In genomic region chr17:13677225-13678148, GRCm38 (mm10) we compare ENCODE assay signal across 14 mouse cellular contexts.
DNase-seq lines count a peak whose midpoint lies in the region; ATAC-seq and TF ChIP-seq lines count a peak whose summit lies in the region.
"Had no signal": no experiment of that assay in that cellular context is flagged by ENCODE, and none has a peak within 500 bp of the region (broad histone marks: within the 10 kb centered on the region; RNA-seq: fewer than 3 reads in every experiment).

No protein-coding gene starts in this region.

- H3K36me3 ChIP-seq in kidney, embryonic 16.5 days (ENCODE audit: insufficient read depth, low read length) = no peaks in the 10 kb centered on the region
- H3K36me3 ChIP-seq in embryonic facial prominence, embryonic 14.5 days (ENCODE audit: control insufficient read depth, insufficient read depth, low read length) = no peaks in the 10 kb centered on the region
- no peaks in the 10 kb centered on the region for H3K36me3 ChIP-seq in hindbrain, embryonic 10.5 days
- no peaks in the 10 kb centered on the region for H3K36me3 ChIP-seq in midbrain, postnatal 0 days (ENCODE audit: insufficient read depth, low read length)
- H3K36me3 ChIP-seq: G1E had no signal

- H3K27ac ChIP-seq in kidney, embryonic 16.5 days (ENCODE audit: low read length) = no peak overlapping the region
- peak overlapping the region; percentile 29; the same call in 1 of the 2 replicates for H3K27ac ChIP-seq in embryonic facial prominence, embryonic 14.5 days (replicated peaks; ENCODE audit: low read depth, low read length)
- H3K27ac ChIP-seq in hindbrain, embryonic 10.5 days = peak overlapping the region; percentile 87
- 0 out of 2 replicates have a peak overlapping the region, but pooled peaks have one; percentile 18 for H3K27ac ChIP-seq in midbrain, postnatal 0 days (ENCODE audit: low read depth, low read length)
- no peak overlapping the region for H3K27ac ChIP-seq in left cerebral cortex, adult 2 months

- H3K9ac ChIP-seq in kidney, embryonic 16.5 days (replicated peaks; ENCODE audit: low read length) = no peak overlapping the region; the same call in 1 of the 2 replicates
- H3K9ac ChIP-seq in embryonic facial prominence, embryonic 14.5 days (ENCODE audit: low read depth, low read length) = no peak overlapping the region
- no peak overlapping the region for H3K9ac ChIP-seq in midbrain, postnatal 0 days (replicated peaks; ENCODE audit: low read length, poor library complexity, severe bottlenecking)

- H3K9me3 ChIP-seq in kidney, embryonic 16.5 days (ENCODE audit: low read length) = no peaks in the 10 kb centered on the region
- H3K9me3 ChIP-seq in embryonic facial prominence, embryonic 14.5 days (ENCODE audit: control insufficient read depth, low read length) = no peaks in the 10 kb centered on the region
- 0 out of 2 replicates have a peak, but pooled peaks cover 3% of the 10 kb centered on the region for H3K9me3 ChIP-seq in hindbrain, embryonic 10.5 days
- no peaks in the 10 kb centered on the region for H3K9me3 ChIP-seq in midbrain, postnatal 0 days (ENCODE audit: low read length)

- no peaks in the 10 kb centered on the region for H3K27me3 ChIP-seq in kidney, embryonic 16.5 days (ENCODE audit: insufficient read depth, low read length)
- no peaks in the 10 kb centered on the region for H3K27me3 ChIP-seq in embryonic facial prominence, embryonic 14.5 days (replicated peaks; ENCODE audit: control insufficient read depth, insufficient read depth, low read length)
- H3K27me3 ChIP-seq in hindbrain, embryonic 10.5 days (ENCODE audit: insufficient read depth, poor library complexity, severe bottlenecking) = 0 out of 2 replicates have a peak, but pooled peaks cover 6% of the 10 kb centered on the region
- no peaks in the 10 kb centered on the region for H3K27me3 ChIP-seq in midbrain, postnatal 0 days (ENCODE audit: insufficient read depth, low read length)

- no peak for ATAC-seq in kidney, embryonic 16.5 days (ENCODE audit: low FRiP score, low TSS enrichment)
- ATAC-seq in embryonic facial prominence, embryonic 14.5 days (ENCODE audit: low read depth) = no peak
- no peak for ATAC-seq in midbrain, postnatal 0 days (ENCODE audit: low FRiP score)

- no peak for TF ChIP-seq CTCF in midbrain, postnatal 0 days (IDR thresholded peaks at IDR 0.05)
- no peak for TF ChIP-seq CTCF in left cerebral cortex, adult 2 months (IDR thresholded peaks at IDR 0.05)

- H3K4me1 ChIP-seq in kidney, embryonic 16.5 days (ENCODE audit: insufficient read depth, low read length) = peaks cover 5% of the 10 kb centered on the region
- H3K4me1 ChIP-seq in embryonic facial prominence, embryonic 14.5 days (ENCODE audit: control insufficient read depth, insufficient read depth, low read length) = 0 out of 2 replicates have a peak, but pooled peaks cover 4% of the 10 kb centered on the region
- H3K4me1 ChIP-seq in hindbrain, embryonic 10.5 days (replicated peaks) = peaks cover 59% of the 10 kb centered on the region
- 0 out of 2 replicates have a peak, but pooled peaks cover under 1% of the 10 kb centered on the region for H3K4me1 ChIP-seq in midbrain, postnatal 0 days (ENCODE audit: insufficient read depth, low read length)

- H3K4me3 ChIP-seq in kidney, embryonic 16.5 days (ENCODE audit: low read length) = no peak overlapping the region
- no peak overlapping the region for H3K4me3 ChIP-seq in embryonic facial prominence, embryonic 14.5 days (ENCODE audit: low read depth, low read length)
- H3K4me3 ChIP-seq in hindbrain, embryonic 10.5 days = no peak overlapping the region
- no peak overlapping the region for H3K4me3 ChIP-seq in midbrain, postnatal 0 days (ENCODE audit: low read depth, low read length)
- H3K4me3 ChIP-seq in left cerebral cortex, adult 2 months = no peak overlapping the region

- intact Hi-C loops in left cerebral cortex, adult 2 months (cut with DNase I) = loop anchor here (2.0 to 5.0 kb wide), 2 partner anchors 155 to 205 kb away; no protein-coding TSS in a partner anchor

- DNase-seq in kidney, adult 18-20 months = no peak
- no peak for DNase-seq in embryonic facial prominence, embryonic 14.5 days (ENCODE audit: low spot score)
- no peak for DNase-seq in hindbrain, embryonic 10.5 days (ENCODE audit: low spot score)
- DNase-seq in midbrain, postnatal 0 days (ENCODE audit: low spot score) = peak; percentile 66
- no peak for DNase-seq in adrenal gland, postnatal 4 days (ENCODE audit: low spot score in 2 of 2)
- no peak for DNase-seq in urinary bladder, postnatal 10 days (ENCODE audit: low spot score)
- no peak for DNase-seq in left cerebral cortex, adult 2 months (ENCODE audit: extremely low spot score in 1 of 2, low spot score in 2 of 2)
- DNase-seq: adrenal gland, adult 8-10 months; cerebellum, postnatal 14 days; kidney, adult 2 months; left cerebral cortex, postnatal 4 days; lung, postnatal 14 days had no signal

- 47% methylated on average over 9 of the region's 9 CpGs for WGBS in kidney, embryonic 16.5 days
- WGBS in embryonic facial prominence, embryonic 14.5 days = 44% methylated on average over 9 of the region's 9 CpGs
- 38% methylated on average over 9 of the region's 9 CpGs for WGBS in hindbrain, embryonic 10.5 days
- 20% methylated on average over 9 of the region's 9 CpGs for WGBS in midbrain, postnatal 0 days

- H3K4me2 ChIP-seq in kidney, embryonic 16.5 days (replicated peaks; ENCODE audit: low read depth, low read length) = peak overlapping the region; percentile 28; the same call in 1 of the 2 replicates
- peak overlapping the region; percentile 18 for H3K4me2 ChIP-seq in embryonic facial prominence, embryonic 14.5 days (ENCODE audit: low read depth, low read length)
- H3K4me2 ChIP-seq in midbrain, postnatal 0 days (ENCODE audit: low read depth, low read length, poor library complexity, severe bottlenecking) = peak overlapping the region; percentile 12; the same call in 1 of the 2 replicates

Comparison
In these comparisons a context has a peak if more than half of its experiments do, and no peak if none do; other contexts are left out.
1. H3K27ac ChIP-seq: peak in embryonic facial prominence, embryonic 14.5 days (single experiment), hindbrain, embryonic 10.5 days (single experiment) and midbrain, postnatal 0 days (single experiment); none in kidney, embryonic 16.5 days (single experiment) and left cerebral cortex, adult 2 months (single experiment).
2. Peak in every context shown above with its lines, with median percentiles within 50 percentile points of each other: H3K4me2 ChIP-seq.